Mouse (Mus musculus) liver, adult 2 months (tissue): Measurements from ENCODE around the gene Rab12. TPM values are rescaled to one million over a fixed set of nuclear protein-coding genes. Genes with fewer than 3 reads are reported as not detected.

Source experiments
- DNase-seq: peaks from one replicate; pipeline ENCODE4 v3.0.0-alpha.2; 2011; ENCODE audit warnings: low read depth, low spot score; ENCODE audit errors: extremely low read depth
- H3K27ac ChIP-seq: fragments of 200-500 bp; replicated peaks from 2 replicates; pipeline ENCODE4 v1.5.1; 2012; ENCODE audit warnings: low read depth, mild to moderate bottlenecking, control low read depth, inconsistent platforms, low read length; ENCODE audit not compliant: insufficient read depth
- H3K27me3 ChIP-seq: fragments of 200-500 bp; 2 replicates; pipeline ENCODE4 v1.6.1; 2012; ENCODE audit warnings: mild to moderate bottlenecking, moderate library complexity, low read length, inconsistent platforms; ENCODE audit not compliant: control insufficient read depth, insufficient read depth
- H3K36me3 ChIP-seq: fragments of 200-500 bp; 2 replicates; pipeline ENCODE4 v1.6.1; 2012; ENCODE audit warnings: low read length, inconsistent platforms; ENCODE audit not compliant: control insufficient read depth, insufficient read depth
- H3K4me1 ChIP-seq: fragments of 200-500 bp; 2 replicates; pipeline ENCODE4 v1.6.1; 2011; ENCODE audit warnings: low read length; ENCODE audit not compliant: control insufficient read depth, insufficient read depth
- H3K4me3 ChIP-seq: fragments of 200-500 bp; 2 replicates; pipeline ENCODE4 v1.5.1; 2011; ENCODE audit warnings: low read depth, mild to moderate bottlenecking, control low read depth, low read length, moderate library complexity; ENCODE audit not compliant: insufficient read depth
- H3K79me2 ChIP-seq: fragments of 200-500 bp; 2 replicates; pipeline ENCODE4 v1.6.1; 2012; ENCODE audit warnings: inconsistent platforms, mild to moderate bottlenecking, low read length, moderate library complexity; ENCODE audit not compliant: control insufficient read depth, insufficient read depth
- H3K9ac ChIP-seq: fragments of 200-500 bp; 2 replicates; pipeline ENCODE4 v1.6.1; 2012; ENCODE audit warnings: low read depth, mild to moderate bottlenecking, control low read depth, inconsistent platforms, low read length
- CTCF ChIP-seq: fragments of 200-500 bp; IDR thresholded peaks from 2 replicates; pipeline ENCODE4 v1.5.1; 2011; ENCODE audit warnings: low read depth, low read length, control low read depth
- POLR2A ChIP-seq: fragments of 200-500 bp; IDR thresholded peaks from 2 replicates; pipeline ENCODE4 v1.6.1; 2011; ENCODE audit warnings: low read length, control low read depth; ENCODE audit not compliant: insufficient read depth; ENCODE audit errors: extremely low read depth
- WGBS: fragments of 180-500 bp; shearing (Covaris S2); methylation state at CpG from one replicate; pipeline ENCODE4 v1.1.7; 2018; 5-methylcytosine and 5-hydroxymethylcytosine counted together
- polyA plus RNA-seq: library from polyadenylated mRNA; depleted of rRNA; stranded (reverse); fragments of >200 nt; gene quantifications from 2 replicates; pipeline ENCODE4 v1.2.3, GENCODE M21; 2012; rRNA removed
- total RNA-seq: library from RNA; depleted of rRNA; stranded (reverse); fragments of >200 nt; gene quantifications from 2 replicates; pipeline ENCODE4 v1.2.3, GENCODE M21; 2014; rRNA removed

Gene Rab12
- 15.2 and 15.8 TPM in 2 replicates for total RNA-seq
- 10.3 and 12.3 TPM in 2 replicates for polyA plus RNA-seq

- peak; percentile 94 for TF ChIP-seq CTCF
- no peak for TF ChIP-seq POLR2A
- WGBS = 9% methylated on average over 62 of the region's 71 CpGs
- Histone ChIP-seq H3K27me3 (no peaks in the 10 kb centered on the region), H3K36me3 (no peaks in the 10 kb centered on the region), H3K27ac (peak within 1 kb of the TSS; percentile 71), H3K79me2 (peaks cover 14% of the 10 kb centered on the region), H3K9ac (peak within 1 kb of the TSS; percentile 98), H3K4me1 (peaks cover 3% of the 10 kb centered on the region; the same call in 1 of the 2 replicates), H3K4me3 (peak within 1 kb of the TSS; percentile 100)
- peak; percentile 53 for DNase-seq
Measured at GRCm38 (mm10) chr17:66519554-66520553, at the start of gene Rab12. Gene Rab12 (minus strand): TSS chr17:66519729.

- H3K79me2 ChIP-seq = no peaks in the 10 kb centered on the region
- no peak overlapping the region for H3K27ac ChIP-seq
- H3K4me3 ChIP-seq = no peak overlapping the region
- H3K27me3 ChIP-seq = no peaks in the 10 kb centered on the region
- WGBS = 63% methylated on average over 7 of the region's 7 CpGs
- no peaks in the 10 kb centered on the region for H3K4me1 ChIP-seq
- H3K9ac ChIP-seq = no peak overlapping the region
- no peak for DNase-seq
- TF ChIP-seq CTCF (no peak), POLR2A (no peak)
- H3K36me3 ChIP-seq = no peaks in the 10 kb centered on the region
Measured at GRCm38 (mm10) chr17:66564213-66564612, 44.7 kb upstream of the Rab12 start.

DNA sequence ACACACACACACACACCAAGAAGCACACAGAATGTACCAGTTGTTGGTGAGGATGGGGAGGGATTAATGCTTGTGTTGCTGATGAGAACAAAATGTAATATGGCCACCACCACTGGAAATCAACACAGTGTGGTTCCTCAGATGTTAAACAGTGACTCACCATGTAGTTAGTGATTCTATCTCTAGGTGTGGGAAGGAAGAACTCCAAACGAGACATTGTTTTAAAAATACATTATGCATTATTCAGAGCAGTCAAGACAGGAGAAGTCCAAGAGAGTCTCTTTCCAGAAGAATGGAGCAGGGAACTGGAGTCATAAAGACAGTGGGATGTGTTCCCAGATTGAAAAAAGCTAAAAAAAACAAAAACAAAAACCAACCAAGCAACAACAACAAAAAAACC, 44.0 kb upstream of the Rab12 start:
- no peak overlapping the region for H3K4me3 ChIP-seq
- WGBS = 50% methylated on average over 1 of the region's 1 CpGs
- TF ChIP-seq CTCF (no peak), POLR2A (no peak)
- no peaks in the 10 kb centered on the region for H3K27me3 ChIP-seq
- no peaks in the 10 kb centered on the region for H3K79me2 ChIP-seq
- H3K9ac ChIP-seq = no peak overlapping the region
- no peaks in the 10 kb centered on the region for H3K36me3 ChIP-seq
- no peak overlapping the region for H3K27ac ChIP-seq
- DNase-seq = no peak
- H3K4me1 ChIP-seq = no peaks in the 10 kb centered on the region

- no peak for DNase-seq
- Histone ChIP-seq H3K27me3 (no peaks in the 10 kb centered on the region), H3K79me2 (no peaks in the 10 kb centered on the region), H3K9ac (no peak overlapping the region), H3K27ac (no peak overlapping the region), H3K4me3 (no peak overlapping the region), H3K4me1 (no peaks in the 10 kb centered on the region), H3K36me3 (no peaks in the 10 kb centered on the region)
- WGBS = 60% methylated on average over 2 of the region's 2 CpGs
- TF ChIP-seq CTCF (no peak), POLR2A (no peak)
Measured at GRCm38 (mm10) chr17:66561380-66561779, 41.9 kb upstream of the Rab12 start.

- WGBS = 91% methylated on average over 17 of the region's 17 CpGs
- no peaks in the 10 kb centered on the region for H3K27me3 ChIP-seq
- DNase-seq = no peak
- no peak overlapping the region for H3K27ac ChIP-seq
- H3K9ac ChIP-seq = no peak overlapping the region
- H3K4me3 ChIP-seq = no peak overlapping the region
- TF ChIP-seq POLR2A (no peak), CTCF (peak; percentile 23; the same call in 1 of the 2 replicates)
- no peaks in the 10 kb centered on the region for H3K79me2 ChIP-seq
- H3K4me1 ChIP-seq = no peaks in the 10 kb centered on the region
- no peaks in the 10 kb centered on the region for H3K36me3 ChIP-seq
Measured at GRCm38 (mm10) chr17:66558404-66559317, 39.1 kb upstream of the Rab12 start.
